Mouse (Mus musculus) thymus, postnatal 36 days (tissue): ENCODE measurements around the gene Nyap1.

ENCODE experiments used
- DNase-seq, 2 experiments: peaks; one replicate each; pipeline ENCODE4 v3.0.0; 2022; ENCODE audit warnings: mixed read lengths in 2 of 2

Gene Nyap1

GRCm38 (mm10) chr5:137741023-137741931 is at the start of gene Nyap1:
TSS of gene Nyap1 (minus strand) at chr5:137741607.
- DNase-seq: peak; percentile 95

DNA sequence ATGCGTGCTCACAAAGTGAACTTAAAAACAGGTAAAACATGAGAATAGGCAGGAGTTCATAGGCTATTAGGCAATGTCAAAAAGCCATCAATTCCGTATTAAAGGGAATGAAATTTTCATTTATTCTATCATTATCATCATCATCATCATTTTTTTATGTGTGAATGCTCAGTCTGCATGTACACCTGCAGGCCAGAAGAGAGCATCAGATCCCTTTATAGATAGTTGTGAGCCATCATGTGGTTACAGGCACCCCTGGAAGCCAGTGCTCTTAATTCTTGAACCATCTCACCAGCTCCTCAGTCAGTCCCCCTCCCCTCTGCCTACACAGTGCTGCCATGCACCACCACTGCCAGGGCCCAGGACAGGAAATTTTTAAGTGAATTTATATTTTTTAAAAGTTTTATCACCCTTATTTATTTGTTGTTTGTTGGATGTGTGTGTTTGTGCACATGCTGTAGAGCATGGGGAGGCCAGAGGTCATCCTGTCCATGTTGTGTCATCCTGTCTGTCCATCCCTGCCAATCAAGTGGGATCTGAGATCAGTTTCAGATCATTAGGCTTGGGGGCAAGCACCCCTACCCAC is 47.6 kb upstream of the Nyap1 start:
- no peak for DNase-seq

- peak; percentile 20 to 62 for DNase-seq
These were observed 46.8 kb upstream of the Nyap1 start for GRCm38 (mm10) chr5:137788171-137788570.

DNA sequence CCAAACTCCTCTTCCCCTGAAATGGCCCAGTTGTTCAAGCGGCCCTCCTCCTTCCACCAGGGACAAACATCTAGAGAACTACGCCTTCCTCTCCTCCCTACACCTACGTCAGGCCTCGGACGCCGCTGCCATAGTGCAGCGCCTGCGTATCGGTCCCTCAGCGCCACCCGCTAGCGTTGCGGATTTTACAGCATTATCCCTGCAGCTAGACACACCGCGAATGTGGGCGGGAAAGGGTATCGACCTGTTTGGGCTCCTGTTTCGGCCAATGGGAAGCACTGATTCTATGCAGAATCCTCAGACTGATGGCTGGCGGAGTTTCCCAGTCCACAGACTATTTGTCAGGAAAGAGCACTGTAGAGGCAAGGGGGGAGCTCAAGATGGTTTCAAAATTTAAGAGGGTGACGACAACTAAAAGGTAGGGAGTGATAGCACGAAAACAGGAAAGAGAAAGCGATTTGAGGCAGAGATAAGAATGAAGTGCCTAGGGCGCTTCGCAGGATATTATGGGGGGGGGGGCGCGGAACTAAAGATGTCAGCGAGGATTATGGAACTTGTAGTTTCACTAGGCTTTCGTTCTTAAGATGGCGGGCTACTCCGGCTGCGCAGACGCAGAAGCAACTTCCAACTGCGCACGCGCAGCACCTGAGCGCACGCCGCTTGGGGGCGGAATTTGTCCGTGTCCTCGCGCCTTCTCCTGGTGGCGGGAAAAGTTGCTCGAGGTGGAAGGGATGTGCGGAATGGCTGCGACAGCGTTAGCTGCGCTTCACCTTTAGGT is 45.9 kb upstream of the Nyap1 start, which contains the start of the genes Mepce and Zcwpw1:
Gene Mepce (minus strand): TSS at position 505 of the 778 bp plus-strand sequence.
Gene Zcwpw1 (plus strand): TSS at position 648 of the 778 bp plus-strand sequence.
- peak; percentile 95 to 97 for DNase-seq

DNA sequence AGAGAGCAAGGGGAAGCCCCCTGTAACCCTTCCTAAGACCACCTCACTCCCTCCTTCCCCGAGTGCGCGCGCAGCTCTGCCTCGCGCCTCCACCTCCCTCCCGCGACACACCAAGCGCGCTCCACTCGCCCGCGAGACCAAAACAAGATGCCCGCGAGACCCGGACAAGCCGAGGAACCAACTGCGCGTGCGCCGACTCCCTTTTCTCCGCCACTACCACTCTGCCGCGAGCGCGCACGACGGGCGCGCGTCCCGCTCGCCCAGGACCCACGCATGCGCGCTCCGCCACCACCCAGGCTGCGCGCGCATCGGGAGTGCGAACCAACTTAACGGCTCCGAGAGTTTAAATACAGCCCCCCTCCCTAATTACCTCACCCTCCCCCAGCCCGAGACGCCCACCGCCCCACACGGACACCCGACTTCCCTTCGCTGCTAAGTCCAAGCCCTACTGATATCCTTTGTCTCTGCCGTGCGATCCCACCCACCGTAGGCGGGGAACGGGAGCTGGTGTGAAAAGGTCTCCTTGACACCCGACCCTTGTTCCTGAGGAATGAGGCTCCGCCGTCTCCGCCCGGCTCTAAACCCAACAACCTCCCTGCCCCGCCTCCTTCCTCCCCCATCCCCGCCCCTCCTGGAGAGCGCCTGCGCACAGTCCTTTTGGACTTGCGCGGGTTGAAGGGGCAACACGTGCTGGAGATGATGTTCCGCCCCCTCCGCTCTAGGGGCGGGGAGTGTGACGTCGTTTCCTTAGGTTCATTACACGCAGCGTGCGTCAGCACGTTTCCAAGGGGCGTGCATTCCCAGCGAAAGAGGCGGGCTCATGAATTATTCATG is 44.9 kb upstream of the Nyap1 start:
- DNase-seq: peak; percentile 98 to 99

GRCm38 (mm10) chr5:137785164-137786031 is 44.0 kb upstream of the Nyap1 start:
- DNase-seq: peak in 1 of 2 experiments; percentile 80

DNA sequence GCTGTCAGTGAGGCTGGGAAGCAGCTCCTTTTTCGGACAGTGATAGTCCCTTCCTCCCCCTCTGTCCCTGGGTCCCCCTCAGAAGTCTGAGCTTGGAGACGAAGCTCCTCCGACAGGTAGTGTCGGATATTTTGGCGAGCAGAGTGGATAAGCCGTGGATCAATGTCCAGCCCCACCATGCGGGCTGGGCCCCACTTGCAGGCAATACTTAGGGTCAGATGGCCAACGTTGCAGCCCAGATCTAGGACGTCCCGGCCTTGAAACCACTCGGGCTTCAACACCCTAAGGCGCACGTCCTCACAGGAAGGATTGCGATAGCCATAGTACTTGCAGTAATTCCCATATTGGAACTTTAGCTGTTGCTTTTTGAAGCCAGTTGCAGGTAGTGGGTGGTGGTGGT is 43.1 kb upstream of the Nyap1 start:
- peak in 1 of 2 experiments; percentile 40 for DNase-seq

GRCm38 (mm10) chr5:137783901-137784540 is 42.6 kb upstream of the Nyap1 start:
- DNase-seq: no peak

- no peak for DNase-seq
These were observed 41.5 kb upstream of the Nyap1 start for GRCm38 (mm10) chr5:137782776-137783522.

- DNase-seq: no peak
These were observed 40.3 kb upstream of the Nyap1 start for GRCm38 (mm10) chr5:137781661-137782060.

DNA sequence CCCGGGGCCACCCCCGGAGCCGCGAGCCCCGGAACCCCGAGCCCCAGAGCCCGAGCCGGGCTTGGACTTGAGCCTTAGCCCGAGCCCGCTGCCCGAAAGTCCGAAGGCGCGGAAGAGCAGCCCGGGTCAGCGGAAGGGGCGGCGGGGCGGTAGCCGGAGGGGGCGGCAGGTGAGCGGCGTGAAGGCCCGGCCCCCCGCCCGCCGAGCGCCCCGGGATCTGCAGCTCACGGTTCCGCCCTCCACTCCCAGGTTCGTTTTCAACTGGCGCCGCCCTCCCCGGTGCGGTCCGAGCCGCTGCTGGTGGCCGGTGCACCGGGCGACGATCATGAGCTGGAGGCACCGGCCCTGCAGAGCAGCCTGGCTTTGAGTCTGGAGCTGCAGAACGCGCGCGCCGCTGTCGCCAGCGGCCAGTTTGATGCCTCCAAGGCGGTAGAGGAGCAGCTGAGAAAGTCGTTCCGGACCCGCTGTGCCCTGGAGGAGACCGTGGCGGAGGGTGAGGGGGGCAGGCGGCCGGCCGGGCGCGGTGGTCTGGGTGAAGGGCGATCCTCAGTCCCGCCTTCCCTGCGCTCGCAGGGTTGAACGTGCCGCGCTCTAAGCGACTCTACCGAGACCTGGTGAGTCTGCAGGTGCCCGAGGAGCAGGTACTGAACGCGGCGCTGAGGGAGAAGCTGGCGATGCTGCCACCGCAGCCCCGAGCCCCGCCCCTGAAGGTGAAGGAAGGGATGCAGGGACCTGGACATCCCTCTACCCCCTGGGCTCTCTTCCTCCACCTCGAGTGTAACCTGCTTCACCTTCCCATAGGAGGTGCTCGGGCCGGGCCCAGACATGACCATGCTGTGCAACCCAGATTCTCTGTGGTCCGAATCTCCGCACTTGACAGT is 37.9 kb upstream of the Nyap1 start:
- peak; percentile 46 to 63 for DNase-seq

DNA sequence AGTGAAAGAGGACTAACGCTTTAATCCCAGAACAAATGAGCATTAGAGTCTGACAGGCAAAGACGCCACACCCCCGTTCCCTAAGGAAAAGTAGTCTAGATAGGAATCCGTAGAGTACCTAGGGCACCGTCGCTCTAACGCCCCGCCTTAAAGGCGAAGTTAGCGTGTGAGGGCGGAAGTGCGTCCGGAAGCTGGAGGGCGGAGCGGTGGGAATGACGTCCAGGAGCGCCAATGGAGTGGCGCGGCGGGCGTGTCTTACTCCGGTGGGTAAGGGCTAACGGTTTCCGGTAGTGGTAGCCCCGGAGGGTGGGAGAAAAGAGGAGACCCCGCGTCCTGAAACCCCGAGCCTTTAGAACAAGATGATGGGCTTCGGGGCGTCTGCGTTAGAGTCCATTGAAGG is 37.2 kb upstream of the Nyap1 start, which contains the start of gene Ppp1r35:
Gene Ppp1r35 (plus strand): TSS at position 215 of the 400 bp plus-strand sequence.
- peak; percentile 96 for DNase-seq

DNA sequence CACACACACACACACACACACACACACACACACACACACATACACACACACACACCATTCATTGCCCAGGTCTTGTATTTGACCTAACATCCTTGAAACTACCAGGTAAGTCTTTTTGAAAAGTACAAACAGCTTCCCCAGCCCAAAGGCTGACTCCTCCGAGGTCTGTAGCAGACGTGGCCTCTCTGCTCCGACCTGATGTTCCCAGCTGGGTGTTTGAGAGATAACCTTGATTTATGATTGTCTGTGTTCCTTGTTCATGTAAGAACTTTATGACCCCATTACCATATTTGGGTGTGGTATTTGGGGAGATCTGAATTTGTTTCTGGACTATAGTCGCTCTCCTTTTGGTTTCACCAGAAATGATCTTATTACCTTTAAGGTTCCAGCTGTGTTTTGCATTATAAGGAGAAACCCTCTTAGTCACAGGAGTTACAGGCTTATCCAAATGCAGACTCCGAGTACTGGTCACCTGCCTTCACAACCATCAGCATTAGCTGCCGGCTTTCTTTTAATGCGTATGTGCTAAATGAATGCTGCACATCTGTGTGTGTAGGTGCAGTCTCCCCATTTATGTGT is 35.9 kb upstream of the Nyap1 start:
- DNase-seq: no peak

- DNase-seq: peak; percentile 38 to 57
These were observed 35.1 kb upstream of the Nyap1 start for GRCm38 (mm10) chr5:137776408-137776918.

DNA sequence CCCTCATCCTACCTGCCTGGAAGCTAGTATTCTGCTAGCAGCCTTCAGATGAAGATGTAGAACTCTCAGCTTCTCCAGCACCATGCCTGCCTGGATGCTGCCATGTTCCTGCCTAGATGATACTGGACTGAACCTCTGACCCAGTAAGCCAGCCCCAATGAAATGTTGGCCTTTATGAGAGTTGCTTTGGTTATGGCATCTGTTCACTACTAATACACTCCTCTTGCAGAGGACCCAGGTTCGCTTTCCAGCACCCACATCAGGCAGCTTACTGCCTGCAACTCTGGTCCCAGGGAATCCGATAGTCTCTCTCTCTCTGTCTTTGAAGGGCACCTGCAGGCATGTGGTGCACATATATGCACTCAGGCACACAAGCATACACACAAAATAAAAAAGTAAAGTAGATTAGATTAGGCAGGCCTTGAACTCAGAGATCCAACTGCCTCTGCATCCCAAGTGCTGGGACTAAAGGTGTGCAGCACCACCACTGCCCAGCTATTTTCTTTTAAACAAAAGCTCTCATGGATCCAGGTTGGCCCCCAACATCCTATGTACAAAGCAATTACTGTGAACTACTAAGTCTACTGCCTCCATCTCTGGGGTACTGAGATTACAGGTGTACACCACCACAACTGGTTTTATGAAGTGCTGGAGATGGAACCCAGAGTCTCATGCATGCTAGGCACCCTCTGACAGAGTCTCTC is 34.3 kb upstream of the Nyap1 start:
- DNase-seq: no peak

GRCm38 (mm10) chr5:137772755-137773154 is 31.3 kb upstream of the Nyap1 start:
- no peak for DNase-seq

DNA sequence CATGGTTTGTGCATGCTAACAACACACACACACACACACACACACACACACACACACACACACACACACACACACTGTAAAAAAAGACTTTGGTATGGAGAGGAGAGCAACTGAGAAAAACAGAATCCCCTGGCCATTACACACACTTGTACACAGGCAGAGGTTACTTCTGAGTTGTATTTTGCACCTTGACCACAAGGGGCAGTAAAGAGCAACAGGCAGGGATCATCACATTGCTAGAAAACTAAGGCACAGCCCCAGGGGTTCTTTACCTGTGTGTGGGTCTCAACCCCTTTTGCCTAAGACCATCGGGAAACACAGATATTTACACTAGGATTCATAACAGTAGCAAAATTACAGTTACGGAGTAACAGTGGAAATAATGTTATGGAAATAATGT is 29.3 kb upstream of the Nyap1 start:
- DNase-seq: no peak
